Mouse (Mus musculus): Measurements from ENCODE around the gene Tmem132e. TPM values are rescaled to one million over a fixed set of nuclear protein-coding genes. Genes with fewer than 3 reads are reported as not detected.

Tmem132e gene
- total RNA-seq, 2 experiments from 2014 or later, result 9.9 to 13.9 TPM

- DNase-seq (ENCODE audit: low spot score in 2 of 2), result no peak
Observed at GRCm38 (mm10) chr11:82423521-82423920, 34.8 kb downstream of the Tmem132e start.

GRCm38 (mm10) chr11:82428801-82429200 lies 40.1 kb downstream of the Tmem132e start:
- DNase-seq (ENCODE audit: low spot score in 2 of 2), result no peak

- DNase-seq (ENCODE audit: low spot score in 2 of 2), result no peak
Observed at GRCm38 (mm10) chr11:82434091-82434831, 45.6 kb downstream of the Tmem132e start.

GRCm38 (mm10) chr11:82434832-82435182 lies 46.1 kb downstream of the Tmem132e start:
- no peak for DNase-seq (ENCODE audit: low spot score in 2 of 2)

- no peak for DNase-seq (ENCODE audit: low spot score in 2 of 2)
Observed at GRCm38 (mm10) chr11:82448485-82448884, 59.8 kb downstream of the Tmem132e start.

- DNase-seq (ENCODE audit: low spot score in 2 of 2), result no peak
Observed at GRCm38 (mm10) chr11:82452516-82452915, 63.8 kb downstream of the Tmem132e start.

GRCm38 (mm10) chr11:82453230-82453629 lies 64.5 kb downstream of the Tmem132e start:
- no peak for DNase-seq (ENCODE audit: low spot score in 2 of 2)

- peak in 1 of 2 experiments; percentile 25 for DNase-seq (ENCODE audit: low spot score in 2 of 2)
Observed at GRCm38 (mm10) chr11:82461326-82461725, 72.6 kb downstream of the Tmem132e start.

GRCm38 (mm10) chr11:82465536-82465935 lies 76.8 kb downstream of the Tmem132e start:
- DNase-seq (ENCODE audit: low spot score in 2 of 2), result no peak

- peak; percentile 50 to 71 for DNase-seq (ENCODE audit: low spot score in 2 of 2)
Observed at GRCm38 (mm10) chr11:82467218-82467617, 78.5 kb downstream of the Tmem132e start.

GRCm38 (mm10) chr11:82471076-82471475 lies 82.4 kb downstream of the Tmem132e start:
- DNase-seq (ENCODE audit: low spot score in 2 of 2), result no peak

GRCm38 (mm10) chr11:82473137-82473621 lies 84.5 kb downstream of the Tmem132e start:
- DNase-seq (ENCODE audit: low spot score in 2 of 2), result peak in 1 of 2 experiments; percentile 40

- no peak for DNase-seq (ENCODE audit: low spot score in 2 of 2)
Observed at GRCm38 (mm10) chr11:82476092-82476491, 87.4 kb downstream of the Tmem132e start.

- DNase-seq (ENCODE audit: low spot score in 2 of 2), result peak in 1 of 2 experiments; percentile 53
Observed at GRCm38 (mm10) chr11:82477412-82477811, 88.7 kb downstream of the Tmem132e start.

- no peak for DNase-seq (ENCODE audit: low spot score in 2 of 2)
Observed at GRCm38 (mm10) chr11:82480941-82481340, 92.2 kb downstream of the Tmem132e start.

- no peak for DNase-seq (ENCODE audit: low spot score in 2 of 2)
Observed at GRCm38 (mm10) chr11:82487359-82488086, 98.8 kb downstream of the Tmem132e start.

GRCm38 (mm10) chr11:82490896-82491295 lies 102.2 kb downstream of the Tmem132e start:
- DNase-seq (ENCODE audit: low spot score in 2 of 2), result no peak

Other genes with a start within 250 kb of the Tmem132e start
- gene Ccl1, start 83.2 kb upstream of the Tmem132e start, total RNA-seq (2021), result not detected